8 mouse cellular contexts compared by ENCODE assay signal in the genomic region with DNA sequence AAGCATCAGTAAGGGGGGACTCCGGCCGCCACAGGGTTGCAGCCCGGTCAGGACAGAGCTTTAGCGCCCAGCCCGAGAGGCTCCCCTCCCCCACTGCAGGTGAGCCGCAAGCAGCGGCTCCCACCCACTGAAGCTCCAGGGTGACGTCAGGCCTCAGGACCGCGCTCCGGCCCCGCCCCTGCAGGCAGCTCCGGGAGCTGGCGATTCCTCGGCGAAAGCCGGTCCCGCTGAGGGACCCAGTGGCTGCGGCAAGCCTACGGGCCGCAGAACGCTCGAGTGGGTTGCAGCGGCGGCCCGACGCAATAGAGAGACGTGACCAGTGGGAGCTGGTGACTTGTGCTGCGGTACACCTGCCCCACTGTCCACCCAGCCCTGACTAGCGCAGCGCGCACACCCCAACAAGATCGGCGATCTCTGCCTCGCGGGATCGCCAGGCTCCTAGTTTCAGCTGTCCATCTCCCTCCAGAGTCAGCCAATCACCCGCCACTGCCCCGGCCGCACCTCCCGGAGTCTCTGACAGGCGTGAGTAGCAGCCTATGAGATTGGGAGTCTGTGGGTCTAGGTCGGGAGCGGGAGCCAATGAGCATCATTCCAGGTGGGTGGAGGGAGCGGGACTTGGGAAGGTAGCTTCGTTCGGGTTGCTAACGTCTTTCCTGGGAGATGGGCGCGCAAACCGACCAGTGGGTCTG. TPM values are rescaled to one million over a fixed set of nuclear protein-coding genes. Genes with fewer than 3 reads are reported as not detected.
A peak's percentile ranks its signal among the peaks of the same experiment; 100 is the strongest.
DNase-seq lines count a peak whose midpoint lies in the region; ATAC-seq and TF ChIP-seq lines count a peak whose summit lies in the region.

TSS of gene Myh10 (plus strand) at position 239 of the 689 bp plus-strand sequence.

- TF ChIP-seq POLR2A in thymus, adult 2 months (IDR thresholded peaks at IDR 0.05; ENCODE audit: control insufficient read depth, extremely low read depth, insufficient read depth, low read length, poor library complexity) = no peak

- H3K4me3 ChIP-seq in hindbrain, embryonic 11.5 days (ENCODE audit: low read depth, low read length) = peak within 1 kb of the TSS; percentile 93
- peak within 1 kb of the TSS; percentile 97 for H3K4me3 ChIP-seq in lung, embryonic 16.5 days (ENCODE audit: low read length)
- peak within 1 kb of the TSS; percentile 60 for H3K4me3 ChIP-seq in thymus, adult 2 months (ENCODE audit: control insufficient read depth, insufficient read depth, low read length)

- no peak for TF ChIP-seq CTCF in thymus, adult 2 months (IDR thresholded peaks at IDR 0.05; ENCODE audit: borderline replicate concordance, control insufficient read depth, extremely low read depth, insufficient read depth, low read length, poor library complexity)

- H3K27ac ChIP-seq in hindbrain, embryonic 11.5 days (ENCODE audit: low read depth, low read length) = peak within 1 kb of the TSS; percentile 94
- peak within 1 kb of the TSS; percentile 99 for H3K27ac ChIP-seq in lung, embryonic 16.5 days (ENCODE audit: low read length)
- H3K27ac ChIP-seq in thymus, adult 2 months (ENCODE audit: control insufficient read depth, insufficient read depth, low read length) = no peak within 1 kb of the TSS

- H3K9ac ChIP-seq in hindbrain, embryonic 11.5 days (ENCODE audit: low read depth, low read length) = peak within 1 kb of the TSS; percentile 97
- H3K9ac ChIP-seq in lung, embryonic 16.5 days (ENCODE audit: low read length) = peak within 1 kb of the TSS; percentile 98

- ATAC-seq in hindbrain, embryonic 11.5 days (ENCODE audit: low FRiP score) = peak; percentile 99
- peak; percentile 99 for ATAC-seq in lung, embryonic 16.5 days (ENCODE audit: low read depth)

- H3K36me3 ChIP-seq in hindbrain, embryonic 11.5 days (ENCODE audit: control insufficient read depth, insufficient read depth, low read length) = no peaks in the 10 kb centered on the region
- no peaks in the 10 kb centered on the region for H3K36me3 ChIP-seq in lung, embryonic 16.5 days (ENCODE audit: control insufficient read depth, insufficient read depth, low read length)
- H3K36me3 ChIP-seq in thymus, adult 2 months (ENCODE audit: control insufficient read depth, insufficient read depth, low read length) = no peaks in the 10 kb centered on the region

- H3K27me3 ChIP-seq in hindbrain, embryonic 11.5 days (ENCODE audit: control insufficient read depth, insufficient read depth, low read length) = no peaks in the 10 kb centered on the region
- no peaks in the 10 kb centered on the region for H3K27me3 ChIP-seq in lung, embryonic 16.5 days (ENCODE audit: control insufficient read depth, insufficient read depth, low read depth, low read length)
- peaks cover 9% of the 10 kb centered on the region for H3K27me3 ChIP-seq in thymus, adult 2 months (ENCODE audit: control insufficient read depth, insufficient read depth, low read length)

- WGBS in hindbrain, embryonic 11.5 days = under 1% methylated on average over 51 of the region's 51 CpGs
- WGBS in lung, embryonic 16.5 days = under 1% methylated on average over 51 of the region's 51 CpGs
- under 1% methylated on average over 51 of the region's 51 CpGs for WGBS in thymus, adult 2 months

- peak within 1 kb of the TSS; percentile 52 for H3K4me2 ChIP-seq in hindbrain, embryonic 11.5 days (replicated peaks; ENCODE audit: low read depth, low read length)
- H3K4me2 ChIP-seq in lung, embryonic 16.5 days (ENCODE audit: low read depth, low read length) = peak within 1 kb of the TSS; percentile 77

- no peaks in the 10 kb centered on the region for H3K9me3 ChIP-seq in hindbrain, embryonic 11.5 days (ENCODE audit: control insufficient read depth, low read length)
- H3K9me3 ChIP-seq in lung, embryonic 16.5 days (ENCODE audit: control insufficient read depth, low read length) = no peaks in the 10 kb centered on the region

- peak; percentile 100 for DNase-seq in R1 (ENCODE audit: low read depth, low spot score)
- DNase-seq in cerebellum, postnatal 14 days = peak; percentile 99
- DNase-seq in frontal cortex, postnatal 10 days (ENCODE audit: low spot score in 2 of 2) = peak; percentile 100
- peak; percentile 98 for DNase-seq in hindbrain, embryonic 11.5 days (ENCODE audit: low spot score)
- peak; percentile 99 for DNase-seq in layer of hippocampus, adult 9-11 months
- DNase-seq in ovary, adult 18-20 months (ENCODE audit: low spot score) = peak; percentile 99
- DNase-seq in thymus, adult 2 months = peak; percentile 98

- no peaks in the 10 kb centered on the region for H3K4me1 ChIP-seq in hindbrain, embryonic 11.5 days (replicated peaks; ENCODE audit: control insufficient read depth, insufficient read depth, low read length)
- H3K4me1 ChIP-seq in lung, embryonic 16.5 days (replicated peaks; ENCODE audit: control insufficient read depth, insufficient read depth, low read length) = peaks cover 11% of the 10 kb centered on the region
- H3K4me1 ChIP-seq in thymus, adult 2 months (replicated peaks; ENCODE audit: control insufficient read depth, insufficient read depth, low read length) = peaks cover 17% of the 10 kb centered on the region

RNA-seq across cellular contexts. Expression of gene Myh10, which starts in this region (rescaled TPM):
- 131 and 140 TPM in 2 replicates for polyA plus RNA-seq in hindbrain, embryonic 11.5 days (2014; fragmentation: Nextera tagmentation; extraction: Ambion mirVana)
- polyA plus RNA-seq in lung, embryonic 16.5 days (2015; fragmentation: Nextera tagmentation; extraction: Ambion mirVana) = 119 and 125 TPM in 2 replicates
- polyA plus RNA-seq in thymus, adult 2 months (2012; rRNA removed) = 5.6 and 5.7 TPM in 2 replicates

Comparison
In these comparisons a context has a peak if more than half of its experiments do, and no peak if none do; other contexts are left out.
1. RNA of gene Myh10 (polyA plus RNA-seq): 131 to 140 TPM in hindbrain, embryonic 11.5 days and 119 to 125 TPM in lung, embryonic 16.5 days; 5.6 to 5.7 TPM in thymus, adult 2 months; every median in the first group is over 10 times any median in the second.
2. Peak in every context shown above with its lines, with median percentiles within 50 percentile points of each other: DNase-seq and H3K4me3 ChIP-seq.